In genomic region chr8:114258685-114259084, GRCm38 (mm10) we compare ENCODE assay signal across 16 mouse cellular contexts. TPM values are rescaled to one million over a fixed set of nuclear protein-coding genes. Genes with fewer than 3 reads are reported as not detected.
DNase-seq lines count a peak whose midpoint lies in the region; ATAC-seq and TF ChIP-seq lines count a peak whose summit lies in the region.
"Had no signal": no experiment of that assay in that cellular context is flagged by ENCODE, and none has a peak within 500 bp of the region (broad histone marks: within the 10 kb centered on the region; RNA-seq: fewer than 3 reads in every experiment).

No protein-coding gene starts in this region.

- no peaks in the 10 kb centered on the region for H3K9me3 ChIP-seq in forebrain, postnatal 0 days (ENCODE audit: low read length)
- H3K9me3 ChIP-seq in forebrain, embryonic 15.5 days, result no peaks in the 10 kb centered on the region
- H3K9me3 ChIP-seq in limb, embryonic 11.5 days (ENCODE audit: control insufficient read depth, low read length), result no peaks in the 10 kb centered on the region
- no peaks in the 10 kb centered on the region for H3K9me3 ChIP-seq in limb, embryonic 10.5 days (replicated peaks)
- H3K9me3 ChIP-seq in neural tube, embryonic 13.5 days, result no peaks in the 10 kb centered on the region
- H3K9me3 ChIP-seq: liver, embryonic 15.5 days; midbrain, embryonic 15.5 days had no signal

- DNase-seq in forebrain, postnatal 0 days, result peak; percentile 31
- peak; percentile 22 for DNase-seq in limb, embryonic 11.5 days (ENCODE audit: low spot score)
- no peak for DNase-seq in limb, embryonic 10.5 days (ENCODE audit: low spot score)
- DNase-seq in cerebellum, adult 11-12 months, result peak; percentile 97
- DNase-seq in spleen, adult 18-20 months, result no peak
- no peak for DNase-seq in retina, postnatal 1 day
- DNase-seq: adrenal gland, postnatal 14 days; heart, adult 18-20 months; heart, postnatal 14 days; kidney, adult 11 months; lung, postnatal 36 days had no signal

- H3K4me1 ChIP-seq in forebrain, postnatal 0 days (ENCODE audit: insufficient read depth), result peaks cover 8% of the 10 kb centered on the region; the same call in 1 of the 2 replicates
- peaks cover 19% of the 10 kb centered on the region for H3K4me1 ChIP-seq in forebrain, embryonic 15.5 days
- no peaks in the 10 kb centered on the region for H3K4me1 ChIP-seq in limb, embryonic 11.5 days (ENCODE audit: control insufficient read depth, insufficient read depth, low read length)
- peaks cover 5% of the 10 kb centered on the region; the same call in 1 of the 2 replicates for H3K4me1 ChIP-seq in limb, embryonic 10.5 days
- peaks cover 21% of the 10 kb centered on the region for H3K4me1 ChIP-seq in neural tube, embryonic 13.5 days (replicated peaks)
- H3K4me1 ChIP-seq: liver, embryonic 15.5 days had no signal

- no peak overlapping the region for H3K27ac ChIP-seq in forebrain, postnatal 0 days (ENCODE audit: low read depth, low read length)
- no peak overlapping the region; the same call in 1 of the 2 replicates for H3K27ac ChIP-seq in forebrain, embryonic 15.5 days (replicated peaks)
- H3K27ac ChIP-seq in limb, embryonic 11.5 days (replicated peaks; ENCODE audit: low read depth, low read length), result no peak overlapping the region
- no peak overlapping the region for H3K27ac ChIP-seq in limb, embryonic 10.5 days
- H3K27ac ChIP-seq in neural tube, embryonic 13.5 days (replicated peaks), result peak overlapping the region; percentile 43; the same call in 1 of the 2 replicates
- H3K27ac ChIP-seq: liver, embryonic 15.5 days; midbrain, embryonic 15.5 days had no signal

- H3K9ac ChIP-seq in forebrain, postnatal 0 days, result no peak overlapping the region
- H3K9ac ChIP-seq in forebrain, embryonic 15.5 days (replicated peaks), result no peak overlapping the region
- no peak overlapping the region for H3K9ac ChIP-seq in limb, embryonic 11.5 days (ENCODE audit: low read length)
- no peak overlapping the region for H3K9ac ChIP-seq in neural tube, embryonic 13.5 days
- H3K9ac ChIP-seq: liver, embryonic 15.5 days; midbrain, embryonic 15.5 days had no signal

- no peak overlapping the region for H3K4me3 ChIP-seq in forebrain, postnatal 0 days (ENCODE audit: low read depth, low read length)
- no peak overlapping the region for H3K4me3 ChIP-seq in forebrain, embryonic 15.5 days
- no peak overlapping the region for H3K4me3 ChIP-seq in limb, embryonic 11.5 days (ENCODE audit: low read depth, low read length)
- no peak overlapping the region for H3K4me3 ChIP-seq in limb, embryonic 10.5 days
- H3K4me3 ChIP-seq in neural tube, embryonic 13.5 days, result no peak overlapping the region
- H3K4me3 ChIP-seq: liver, embryonic 15.5 days; midbrain, embryonic 15.5 days had no signal

- ATAC-seq in forebrain, postnatal 0 days, result no peak
- no peak for ATAC-seq in forebrain, embryonic 15.5 days (replicated peaks)
- ATAC-seq in limb, embryonic 11.5 days (ENCODE audit: insufficient number of reproducible peaks, low FRiP score, low TSS enrichment, low read depth), result no peak
- ATAC-seq in neural tube, embryonic 13.5 days (ENCODE audit: low read depth), result no peak
- ATAC-seq: midbrain, embryonic 15.5 days had no signal

- H3K4me2 ChIP-seq in forebrain, postnatal 0 days (ENCODE audit: low read depth), result no peak overlapping the region
- H3K4me2 ChIP-seq in forebrain, embryonic 15.5 days (replicated peaks), result no peak overlapping the region
- no peak overlapping the region for H3K4me2 ChIP-seq in limb, embryonic 11.5 days (ENCODE audit: low read depth, severe bottlenecking)
- H3K4me2 ChIP-seq in neural tube, embryonic 13.5 days, result no peak overlapping the region
- H3K4me2 ChIP-seq: liver, embryonic 15.5 days; midbrain, embryonic 15.5 days had no signal

- no peaks in the 10 kb centered on the region for H3K27me3 ChIP-seq in forebrain, postnatal 0 days (ENCODE audit: insufficient read depth, low read length)
- H3K27me3 ChIP-seq in forebrain, embryonic 15.5 days, result no peaks in the 10 kb centered on the region
- no peaks in the 10 kb centered on the region for H3K27me3 ChIP-seq in limb, embryonic 11.5 days (ENCODE audit: control insufficient read depth, insufficient read depth, low read length)
- no peaks in the 10 kb centered on the region for H3K27me3 ChIP-seq in limb, embryonic 10.5 days (ENCODE audit: low read depth, poor library complexity, severe bottlenecking)
- no peaks in the 10 kb centered on the region for H3K27me3 ChIP-seq in neural tube, embryonic 13.5 days
- H3K27me3 ChIP-seq: liver, embryonic 15.5 days; midbrain, embryonic 15.5 days had no signal

- 45% methylated on average over 4 of the region's 4 CpGs for WGBS in forebrain, postnatal 0 days
- WGBS in forebrain, embryonic 15.5 days, result 57% methylated on average over 4 of the region's 4 CpGs
- WGBS in limb, embryonic 11.5 days, result 71% methylated on average over 4 of the region's 4 CpGs
- 76% methylated on average over 4 of the region's 4 CpGs for WGBS in limb, embryonic 10.5 days
- 55% methylated on average over 4 of the region's 4 CpGs for WGBS in neural tube, embryonic 13.5 days

- TF ChIP-seq CTCF in forebrain, postnatal 0 days (IDR thresholded peaks at IDR 0.05; ENCODE audit: low read depth), result no peak

- H3K36me3 ChIP-seq in forebrain, postnatal 0 days (ENCODE audit: insufficient read depth), result no peaks in the 10 kb centered on the region
- H3K36me3 ChIP-seq in forebrain, embryonic 15.5 days, result no peaks in the 10 kb centered on the region
- H3K36me3 ChIP-seq in limb, embryonic 11.5 days (ENCODE audit: control insufficient read depth, insufficient read depth, low read length), result no peaks in the 10 kb centered on the region
- no peaks in the 10 kb centered on the region for H3K36me3 ChIP-seq in limb, embryonic 10.5 days
- H3K36me3 ChIP-seq in neural tube, embryonic 13.5 days, result no peaks in the 10 kb centered on the region
- H3K36me3 ChIP-seq: liver, embryonic 15.5 days; midbrain, embryonic 15.5 days had no signal

RNA-seq across cellular contexts. Expression of gene Vat1l, which starts 53.3 kb away (rescaled TPM):
- 119 and 156 TPM in 2 replicates for total RNA-seq in forebrain, postnatal 0 days (2014; rRNA removed)
- 25.3 and 42.1 TPM in 2 replicates for polyA plus RNA-seq in forebrain, postnatal 0 days (2015; fragmentation: Nextera tagmentation; extraction: Ambion mirVana)
- polyA plus RNA-seq in forebrain, embryonic 15.5 days (2015; fragmentation: Nextera tagmentation; extraction: Ambion mirVana), result 19.9 and 33.6 TPM in 2 replicates
- polyA plus RNA-seq in limb, embryonic 11.5 days (2014; fragmentation: Nextera tagmentation; extraction: Ambion mirVana), result 1.9 and 2.7 TPM in 2 replicates
- polyA plus RNA-seq in limb, embryonic 10.5 days (2016; fragmentation: Nextera tagmentation; extraction: Ambion mirVana), result 1.1 and 1.6 TPM in 2 replicates
- polyA plus RNA-seq in neural tube, embryonic 13.5 days (2015; fragmentation: Nextera tagmentation; extraction: Ambion mirVana), result 21.4 and 26.6 TPM in 2 replicates
- polyA plus RNA-seq: spleen, adult 2 months had no signal

Comparison
In these comparisons a context has a peak if more than half of its experiments do, and no peak if none do; other contexts are left out.
1. DNase-seq: peak in forebrain, postnatal 0 days (single experiment), limb, embryonic 11.5 days (single experiment) and cerebellum, adult 11-12 months (single experiment); none in limb, embryonic 10.5 days (single experiment), spleen, adult 18-20 months (0 of 2) and retina, postnatal 1 day (single experiment).